Mouse (Mus musculus): Measurements from ENCODE around the gene Tmem145.

- no peak for TF ChIP-seq GATA1 (IDR thresholded peaks at IDR 0.05; ENCODE audit: borderline replicate concordance, low read length)
- TF ChIP-seq FLI1 (IDR thresholded peaks at IDR 0.05; ENCODE audit: low read length): no peak
Measured at GRCm38 (mm10) chr7:25279861-25280791, 25.8 kb upstream of the Tmem145 start.

Measured in megakaryocyte, embryonic 14.5 days (primary cell).